Mouse (Mus musculus) left cerebral cortex, adult 2 months (tissue): ENCODE results near the gene Rpl28. TPM values are rescaled to one million over a fixed set of nuclear protein-coding genes. Genes with fewer than 3 reads are reported as not detected.
"Not testable (repeated sequence)": the region's sequence is repeated elsewhere in the genome, so short reads cannot be mapped to it uniquely, and the experiment has no call there.

Experiments used
- DNase-seq, 2 experiments: peaks; one replicate each; pipeline ENCODE4 v3.0.0; 2021 to 2022; ENCODE audit warnings: low spot score in 2 of 2, mixed read lengths in 1 of 2; ENCODE audit errors: extremely low spot score in 1 of 2
- H3K27ac ChIP-seq: fragments of 200-600 bp; 2 replicates; pipeline ENCODE4 v1.8.1; 2022
- H3K4me3 ChIP-seq: fragments of 200-600 bp; 2 replicates; pipeline ENCODE4 v1.8.1; 2022
- CTCF ChIP-seq: fragments of 200-600 bp; IDR thresholded peaks from 2 replicates; pipeline ENCODE4 v1.8.1; 2022; ENCODE audit warnings: antibody characterized with exemption, mild to moderate bottlenecking, moderate library complexity
- intact Hi-C: fragments of 180-260 bp; cut with DNase I; formaldehyde crosslinking; loops from one replicate; pipeline ENCODE4 v1.15.1; 2025
- total RNA-seq, 2 experiments: library from RNA; stranded (reverse); gene quantifications; 2 replicates each; pipeline ENCODE4 v1.2.3; 2021

Gene Rpl28
- total RNA-seq, 2 experiments from 2014 or later: 421 to 437 TPM

DNA sequence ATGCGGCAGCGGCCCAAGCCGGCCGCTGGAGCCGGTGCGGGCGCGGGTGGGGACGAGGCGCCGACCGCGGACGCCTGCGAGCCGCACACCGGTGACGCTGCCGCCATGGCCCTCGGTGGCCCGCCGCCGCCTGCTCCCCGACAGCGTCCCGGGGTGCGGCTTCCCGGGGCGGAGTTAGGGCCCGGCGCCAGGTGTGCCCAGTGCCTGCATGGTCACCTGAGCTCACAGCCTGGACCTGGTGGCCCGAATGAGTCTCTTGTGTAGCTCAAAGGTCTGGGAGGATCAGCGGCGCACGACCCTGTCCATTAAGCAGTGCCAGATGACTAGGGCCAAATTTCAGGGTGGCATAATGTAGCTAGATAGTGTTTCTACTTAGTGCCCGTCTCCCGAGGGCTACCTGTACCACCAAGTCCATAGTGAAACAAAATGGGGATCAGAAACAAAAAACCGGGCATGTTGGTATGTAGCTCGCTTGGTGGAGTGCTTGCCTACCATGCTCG lies 3.2 kb upstream of the Rpl28 start, which contains the start of gene Tmem238:
Gene Tmem238 (minus strand): TSS at position 221 of the 500 bp plus-strand sequence.
- Histone ChIP-seq H3K4me3 (peak within 1 kb of the TSS; percentile 69), H3K27ac (peak within 1 kb of the TSS; percentile 66)
- no peak for TF ChIP-seq CTCF
- DNase-seq: peak in 1 of 2 experiments; percentile 42
- intact Hi-C loops: no loop called here

DNA sequence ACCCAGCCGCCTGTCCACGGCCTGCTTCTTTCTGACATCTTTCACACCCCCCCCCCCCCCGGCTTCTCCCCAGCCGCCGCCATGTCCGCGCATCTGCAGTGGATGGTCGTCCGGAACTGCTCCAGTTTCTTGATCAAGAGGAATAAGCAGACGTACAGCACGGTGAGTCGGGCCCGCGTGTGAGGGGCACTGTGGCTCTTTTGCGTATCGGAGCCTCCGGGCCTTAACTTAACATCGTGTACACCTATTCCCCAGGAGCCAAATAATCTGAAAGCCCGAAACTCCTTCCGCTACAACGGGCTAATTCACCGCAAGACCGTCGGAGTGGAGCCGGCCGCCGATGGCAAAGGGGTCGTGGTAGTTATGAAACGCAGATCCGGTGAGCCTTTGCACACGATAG lies 574 bp downstream of the Rpl28 start:
- H3K27ac ChIP-seq: peak overlapping the region; percentile 91
- intact Hi-C loops: loop anchor here (2.0 to 5.0 kb wide), 3 partner anchors 71 to 236 kb away; no protein-coding TSS in a partner anchor
- H3K4me3 ChIP-seq: peak overlapping the region; percentile 72
- not testable (repeated sequence) for DNase-seq

DNA sequence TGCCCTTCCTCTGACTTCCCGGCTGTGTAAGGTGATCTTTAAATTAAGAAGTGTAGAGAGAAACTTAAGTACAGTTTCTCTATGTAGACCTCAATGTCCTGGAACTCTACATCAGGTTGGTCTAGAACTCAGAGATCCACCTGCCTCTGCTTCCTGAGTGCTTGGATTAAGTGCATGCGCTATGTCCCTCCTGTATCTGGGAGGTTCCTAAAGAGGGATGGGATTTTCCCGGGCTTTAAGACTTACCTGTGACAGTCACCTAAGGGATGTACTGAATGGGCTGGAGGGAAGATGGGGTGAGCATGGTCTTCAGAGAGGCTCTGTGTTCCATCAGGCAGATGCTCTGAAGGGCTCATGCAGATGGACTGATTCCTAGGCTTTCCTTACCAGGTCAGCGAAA lies 1.0 kb downstream of the Rpl28 start:
- H3K27ac ChIP-seq: peak overlapping the region; percentile 91
- intact Hi-C loops: loop anchor here (2.0 to 5.0 kb wide), 3 partner anchors 71 to 236 kb away; no protein-coding TSS in a partner anchor
- peak overlapping the region; percentile 72 for H3K4me3 ChIP-seq
- TF ChIP-seq CTCF: no peak
- no peak for DNase-seq

DNA sequence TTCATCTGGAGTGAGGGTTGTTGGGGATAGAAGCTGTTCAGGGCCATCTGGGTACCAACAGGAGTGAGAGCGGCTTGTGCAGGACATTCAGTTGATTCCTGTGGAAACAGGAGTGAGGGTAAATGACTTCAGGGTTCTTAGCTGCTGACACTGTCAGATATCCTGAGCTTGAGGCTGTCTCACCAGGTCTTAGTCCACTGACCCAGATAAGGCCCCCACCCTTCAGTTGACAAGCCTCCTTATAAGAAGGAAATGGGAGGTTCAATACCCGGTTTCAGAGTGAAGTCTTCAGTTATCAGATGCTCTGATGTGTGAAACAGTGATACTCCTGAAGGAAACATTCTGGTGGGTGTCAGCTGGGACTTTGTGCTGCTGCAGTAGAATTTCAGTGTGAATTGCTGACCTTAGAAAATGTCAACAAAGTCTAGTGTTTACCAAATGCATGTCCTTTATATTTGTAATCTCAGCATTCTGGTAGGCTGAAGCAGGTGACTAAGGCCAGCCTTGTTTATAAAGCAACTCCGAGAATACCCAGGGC lies 2.0 kb downstream of the Rpl28 start:
- Histone ChIP-seq H3K4me3 (no peak overlapping the region), H3K27ac (no peak overlapping the region)
- no peak for DNase-seq
- no peak for TF ChIP-seq CTCF
- intact Hi-C loops: loop anchor here (5.0 kb wide), 2 partner anchors 72 to 237 kb away; no protein-coding TSS in a partner anchor

DNA sequence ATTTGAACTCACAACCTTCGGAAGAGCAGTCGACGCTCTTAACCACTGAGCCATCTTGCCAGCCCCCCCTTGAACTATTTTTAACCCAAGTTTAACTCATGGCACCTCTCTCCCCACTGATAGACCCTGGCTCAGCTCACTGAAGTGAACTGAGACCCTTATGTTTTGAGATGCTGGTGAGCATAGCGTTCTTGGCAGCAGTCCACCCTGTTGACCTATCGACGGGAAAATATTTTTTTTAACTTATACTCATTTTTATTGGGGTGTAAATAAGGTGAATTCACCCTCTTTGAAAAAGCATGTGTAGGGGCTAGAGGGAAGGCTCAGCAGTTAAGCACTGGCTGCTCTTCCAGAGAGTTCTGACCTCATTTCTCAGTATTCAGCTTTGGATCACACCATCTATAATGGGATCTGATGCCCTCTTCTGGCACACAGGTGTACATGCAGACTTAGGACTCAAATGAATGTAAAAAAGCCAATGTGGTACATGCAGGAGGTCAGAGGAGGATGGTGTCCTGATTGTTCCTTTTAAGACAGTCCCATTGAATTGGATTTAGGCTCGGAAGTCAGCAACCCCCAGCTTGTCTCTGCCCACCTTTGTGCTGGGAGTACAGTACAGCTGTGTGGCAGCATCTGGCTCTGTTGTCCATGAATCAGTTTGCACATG lies 3.2 kb downstream of the Rpl28 start:
- H3K27ac ChIP-seq: no peak overlapping the region
- intact Hi-C loops: no loop called here
- no peak for DNase-seq
- H3K4me3 ChIP-seq: no peak overlapping the region
- TF ChIP-seq CTCF: peak; percentile 71

DNA sequence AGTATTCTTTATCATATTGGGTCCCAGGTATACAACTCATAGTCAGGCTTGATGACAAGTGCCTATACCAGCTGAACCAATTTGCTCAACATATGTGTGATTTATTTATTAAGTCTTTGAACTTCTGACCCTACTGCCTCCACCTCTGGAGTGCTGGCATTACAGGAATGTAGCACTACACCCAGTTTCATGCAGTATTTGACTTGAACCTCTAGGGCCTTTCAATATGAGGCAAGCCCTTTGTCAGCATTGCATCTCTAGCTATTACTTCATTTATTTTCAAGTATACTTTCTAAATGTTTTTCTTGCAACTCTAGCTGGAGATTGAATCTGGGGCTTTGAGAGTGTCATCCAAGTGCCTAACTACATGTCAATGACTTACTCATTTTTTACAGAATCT lies 9.6 kb downstream of the Rpl28 start:
- no peak for DNase-seq
- Histone ChIP-seq H3K27ac (no peak overlapping the region), H3K4me3 (no peak overlapping the region)
- no peak for TF ChIP-seq CTCF
- intact Hi-C loops: no loop called here

DNA sequence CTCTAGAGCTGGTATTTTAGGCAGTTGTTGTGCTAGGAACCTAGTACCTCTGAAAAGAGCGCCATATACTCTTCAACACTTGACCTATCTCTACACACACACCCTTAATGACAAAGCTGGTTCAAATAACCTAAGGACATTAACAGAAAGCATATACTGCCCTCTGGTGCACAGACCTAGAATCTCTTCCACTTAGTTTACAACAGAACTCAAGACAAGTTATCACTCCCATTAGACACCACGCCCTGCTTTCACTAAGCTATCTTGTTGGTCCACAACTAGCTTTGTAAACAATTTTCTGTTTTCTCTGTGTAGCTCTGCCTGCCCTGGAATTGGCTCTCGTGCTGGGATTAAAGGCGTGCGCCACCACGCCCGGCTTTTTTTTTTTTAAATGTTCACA lies 14.0 kb downstream of the Rpl28 start:
- intact Hi-C loops: loop anchor here (5.0 kb wide), 1 partner anchor 249 kb away; no protein-coding TSS in a partner anchor
- Histone ChIP-seq H3K27ac (no peak overlapping the region), H3K4me3 (no peak overlapping the region)
- peak; percentile 63 for TF ChIP-seq CTCF
- DNase-seq: no peak

DNA sequence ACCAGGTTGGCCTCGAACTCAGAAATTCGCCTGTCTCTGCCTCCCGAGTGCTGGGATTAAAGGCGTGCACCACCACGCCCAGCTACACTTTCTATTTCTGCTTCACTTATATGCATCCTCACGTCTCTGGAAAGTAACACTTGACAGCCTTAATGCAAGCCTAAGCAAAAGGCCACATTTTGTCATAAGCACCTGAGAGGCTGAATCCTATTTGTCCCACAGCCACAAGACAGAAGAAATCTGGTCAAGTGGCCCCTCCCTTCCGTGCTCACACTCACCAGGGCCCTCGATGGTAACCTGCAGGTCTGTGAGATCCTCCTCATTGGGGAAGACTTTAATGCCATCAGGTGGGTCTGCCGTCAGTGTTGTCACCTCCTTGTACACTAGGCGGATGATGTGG lies 18.5 kb downstream of the Rpl28 start:
- not testable (repeated sequence) for H3K27ac ChIP-seq
- intact Hi-C loops: loop anchor here (5.0 kb wide), 1 partner anchor 106 kb away; the partner anchor contains the start of gene Zfp628

DNA sequence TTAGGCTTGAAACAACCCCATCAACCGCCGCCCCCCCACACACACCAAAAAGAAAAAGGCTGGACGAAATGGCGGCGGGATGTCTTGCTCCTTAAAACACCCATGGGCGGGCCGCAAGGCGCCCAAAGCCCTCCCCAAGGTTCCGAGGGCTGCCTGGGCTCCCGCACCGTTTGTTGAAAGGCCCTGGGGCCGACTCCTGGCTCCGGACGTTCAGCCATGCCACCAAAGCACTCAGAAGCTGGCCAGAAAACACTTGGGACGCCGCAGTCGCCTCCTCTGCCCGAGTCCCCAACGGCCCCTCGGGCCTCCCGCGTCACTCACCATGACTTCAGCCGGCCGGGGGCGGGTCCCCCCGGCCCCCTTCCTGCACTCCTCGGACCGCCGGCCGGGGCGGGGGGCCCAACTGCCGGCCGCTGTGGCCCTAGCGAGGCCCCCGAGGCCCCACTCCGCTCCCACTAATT lies 19.2 kb downstream of the Rpl28 start:
- intact Hi-C loops: loop anchor here (5.0 kb wide), 1 partner anchor 105 kb away; the partner anchor contains the start of gene Zfp628

More for the DNA sequence above, 18.5 kb downstream of the Rpl28 start:
- not testable (repeated sequence) for DNase-seq
- peak overlapping the region; percentile 96 for H3K4me3 ChIP-seq

DNA sequence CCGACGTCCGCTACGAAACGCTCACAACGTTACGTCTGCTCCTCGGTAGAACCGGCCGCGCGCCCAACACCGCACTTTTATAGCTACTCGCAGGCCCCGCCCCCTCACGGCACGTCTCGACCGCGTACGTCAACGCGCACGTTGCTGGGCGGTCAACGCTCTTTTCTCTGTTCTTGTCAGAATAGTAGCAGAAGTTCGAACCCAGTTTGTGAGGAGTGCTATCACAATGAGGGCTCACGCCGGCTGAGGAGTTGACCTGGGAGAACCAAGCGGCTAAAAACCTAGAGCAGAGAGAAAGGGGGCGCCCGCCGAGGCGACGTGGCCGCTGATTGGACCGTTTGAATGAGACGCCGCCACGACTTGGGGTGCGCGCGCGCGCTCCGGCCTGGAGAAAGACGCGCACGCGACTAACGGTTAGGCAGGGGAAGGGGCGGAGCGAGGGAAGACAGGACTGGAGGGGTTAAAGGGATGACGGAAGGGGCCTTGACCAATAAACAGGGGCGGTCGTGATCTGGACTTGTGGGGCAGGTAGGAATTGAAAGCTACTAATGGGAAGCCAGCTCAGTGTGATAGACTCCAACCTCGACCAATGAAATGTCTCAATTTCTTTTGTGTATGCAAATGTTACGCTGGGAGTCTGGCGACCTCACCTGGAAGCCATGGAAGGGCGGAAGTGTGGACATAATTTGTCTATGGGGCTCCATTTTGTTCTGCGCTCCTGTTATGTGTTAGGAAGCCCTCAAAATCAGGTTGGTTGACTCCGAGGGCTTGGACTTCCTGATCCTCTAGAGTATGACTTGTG lies 19.8 kb downstream of the Rpl28 start, which contains the start of gene Ube2s:
Gene Ube2s (minus strand): TSS at position 288 of the 802 bp plus-strand sequence.
- peak; percentile 7 for TF ChIP-seq CTCF
- Histone ChIP-seq H3K4me3 (peak within 1 kb of the TSS; percentile 96), H3K27ac (peak within 1 kb of the TSS; percentile 98)
- peak; percentile 94 to 98 for DNase-seq
- intact Hi-C loops: loop anchor here (5.0 kb wide), 1 partner anchor 105 kb away; the partner anchor contains the start of gene Zfp628

More for the DNA sequence above, 19.2 kb downstream of the Rpl28 start:
- peak overlapping the region; percentile 96 for H3K4me3 ChIP-seq
- DNase-seq: peak in 1 of 2 experiments; percentile 47
- peak overlapping the region; percentile 98 for H3K27ac ChIP-seq
- no peak for TF ChIP-seq CTCF

DNA sequence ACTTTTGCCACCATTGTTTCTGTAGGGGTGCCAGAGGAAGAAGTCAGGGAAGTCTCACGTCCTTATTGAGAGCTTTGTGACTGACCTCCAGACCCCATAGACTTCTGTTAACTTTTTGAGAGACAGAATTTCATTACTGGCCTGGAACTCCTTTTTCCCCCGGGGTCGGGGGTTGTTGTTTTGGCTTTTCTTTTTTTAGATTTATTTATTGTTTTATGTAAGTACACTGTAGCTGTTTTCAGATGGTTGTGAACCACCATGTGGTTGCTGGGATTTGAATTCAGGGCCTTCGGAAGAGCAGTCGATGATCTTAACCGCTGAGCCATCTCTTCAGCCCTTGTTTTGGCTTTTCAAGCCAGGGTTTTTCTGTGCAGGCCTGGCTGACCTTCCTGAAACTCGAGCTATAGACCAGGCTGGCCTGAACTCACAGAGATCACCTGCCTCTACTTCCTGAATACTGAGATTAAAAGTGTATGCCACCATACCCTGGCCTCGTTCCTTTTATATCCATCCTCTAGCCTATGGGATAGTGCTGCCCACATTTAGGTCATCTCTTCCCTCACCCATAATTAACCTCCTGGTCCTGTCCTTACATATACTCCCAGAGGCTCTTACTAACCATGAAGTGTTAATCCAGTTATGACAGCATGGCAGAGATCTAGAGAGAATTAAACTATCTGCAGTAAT lies 20.6 kb downstream of the Rpl28 start:
- intact Hi-C loops: loop anchor here (5.0 kb wide), 1 partner anchor 104 kb away; the partner anchor contains the start of gene Zfp628
- no peak for DNase-seq
- no peak for TF ChIP-seq CTCF

More for the DNA sequence above, 20.6 kb downstream of the Rpl28 start:
- peak overlapping the region; percentile 96 for H3K4me3 ChIP-seq
- H3K27ac ChIP-seq: peak overlapping the region; percentile 86
